16 mouse cellular contexts compared by ENCODE assay signal in the genomic region with DNA sequence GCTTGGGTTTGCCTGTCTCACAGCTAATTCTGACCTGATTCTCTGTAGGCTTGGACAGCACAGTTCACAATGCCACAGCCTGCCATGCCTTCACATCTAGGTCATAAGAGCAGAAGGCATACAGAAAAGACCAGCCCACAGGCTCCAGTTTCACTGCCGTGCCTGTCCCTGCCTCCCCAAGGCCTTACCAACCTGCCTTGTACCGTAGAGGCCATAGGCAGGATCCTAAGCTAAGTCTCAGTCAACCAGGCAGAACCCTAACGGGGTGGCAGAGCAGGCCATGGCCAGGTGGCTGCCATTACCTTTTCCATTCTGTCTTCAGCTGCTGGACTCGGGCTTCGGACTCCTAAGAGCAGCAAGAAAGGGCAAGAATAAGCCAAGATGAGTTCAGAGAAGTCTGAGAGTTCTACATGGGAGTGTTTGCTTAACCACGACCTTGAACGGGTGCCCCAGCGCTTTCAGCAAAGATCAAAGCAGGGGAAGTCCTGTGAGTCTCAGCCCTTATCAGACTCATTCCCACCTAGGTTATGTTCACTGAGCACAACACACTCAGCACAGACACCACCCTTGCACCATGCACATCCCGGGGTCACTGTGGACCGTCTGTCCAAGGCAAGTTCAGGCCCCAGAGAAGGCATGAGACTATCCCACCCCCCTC. TPM values are rescaled to one million over a fixed set of nuclear protein-coding genes. Genes with fewer than 3 reads are reported as not detected.
DNase-seq lines count a peak whose midpoint lies in the region; ATAC-seq and TF ChIP-seq lines count a peak whose summit lies in the region.
"Had no signal": no experiment of that assay in that cellular context is flagged by ENCODE, and none has a peak within 500 bp of the region (broad histone marks: within the 10 kb centered on the region; RNA-seq: fewer than 3 reads in every experiment).

No protein-coding gene starts in this region.

- no peaks in the 10 kb centered on the region for H3K9me3 ChIP-seq in hindbrain, embryonic 13.5 days
- no peaks in the 10 kb centered on the region for H3K9me3 ChIP-seq in hindbrain, embryonic 11.5 days (ENCODE audit: control insufficient read depth, low read length)
- H3K9me3 ChIP-seq in midbrain, embryonic 10.5 days (replicated peaks), result no peaks in the 10 kb centered on the region
- no peaks in the 10 kb centered on the region for H3K9me3 ChIP-seq in midbrain, postnatal 0 days (ENCODE audit: low read length)
- no peaks in the 10 kb centered on the region for H3K9me3 ChIP-seq in intestine, embryonic 16.5 days (ENCODE audit: control insufficient read depth, low read length)
- H3K9me3 ChIP-seq: embryonic facial prominence, embryonic 12.5 days; heart, embryonic 13.5 days; limb, embryonic 15.5 days; lung, embryonic 15.5 days; midbrain, embryonic 15.5 days had no signal

- no peak overlapping the region for H3K4me2 ChIP-seq in hindbrain, embryonic 13.5 days
- no peak overlapping the region for H3K4me2 ChIP-seq in hindbrain, embryonic 11.5 days (replicated peaks; ENCODE audit: low read depth, low read length)
- H3K4me2 ChIP-seq in midbrain, postnatal 0 days (ENCODE audit: low read depth, low read length, poor library complexity, severe bottlenecking), result no peak overlapping the region
- H3K4me2 ChIP-seq in intestine, embryonic 16.5 days (ENCODE audit: low read depth, low read length), result no peak overlapping the region
- H3K4me2 ChIP-seq: embryonic facial prominence, embryonic 12.5 days; heart, embryonic 13.5 days; limb, embryonic 15.5 days; lung, embryonic 15.5 days; midbrain, embryonic 15.5 days had no signal

- H3K27me3 ChIP-seq in hindbrain, embryonic 13.5 days, result no peaks in the 10 kb centered on the region
- H3K27me3 ChIP-seq in hindbrain, embryonic 11.5 days (ENCODE audit: control insufficient read depth, insufficient read depth, low read length), result no peaks in the 10 kb centered on the region
- no peaks in the 10 kb centered on the region for H3K27me3 ChIP-seq in midbrain, embryonic 10.5 days (ENCODE audit: low read depth, poor library complexity, severe bottlenecking)
- H3K27me3 ChIP-seq in midbrain, postnatal 0 days (ENCODE audit: insufficient read depth, low read length), result no peaks in the 10 kb centered on the region
- H3K27me3 ChIP-seq in intestine, embryonic 16.5 days (replicated peaks; ENCODE audit: control insufficient read depth, insufficient read depth, low read length), result no peaks in the 10 kb centered on the region
- H3K27me3 ChIP-seq: embryonic facial prominence, embryonic 12.5 days; heart, embryonic 13.5 days; limb, embryonic 15.5 days; lung, embryonic 15.5 days; midbrain, embryonic 15.5 days had no signal

- peaks cover 92% of the 10 kb centered on the region for H3K36me3 ChIP-seq in hindbrain, embryonic 13.5 days
- H3K36me3 ChIP-seq in hindbrain, embryonic 11.5 days (ENCODE audit: control insufficient read depth, insufficient read depth, low read length), result peaks cover 8% of the 10 kb centered on the region; the same call in 1 of the 2 replicates
- H3K36me3 ChIP-seq in midbrain, embryonic 10.5 days, result peaks cover 91% of the 10 kb centered on the region
- H3K36me3 ChIP-seq in midbrain, postnatal 0 days (ENCODE audit: insufficient read depth, low read length), result peaks cover 72% of the 10 kb centered on the region
- H3K36me3 ChIP-seq in intestine, embryonic 16.5 days (ENCODE audit: control insufficient read depth, insufficient read depth, low read length), result peaks cover 24% of the 10 kb centered on the region

- DNase-seq in hindbrain, embryonic 11.5 days (ENCODE audit: low spot score), result no peak
- DNase-seq in midbrain, embryonic 10.5 days (ENCODE audit: low spot score), result no peak
- DNase-seq in midbrain, postnatal 0 days (ENCODE audit: low spot score), result no peak
- DNase-seq in ovary, adult 18-20 months (ENCODE audit: low spot score), result no peak
- DNase-seq: cerebellum, adult 11 months; layer of hippocampus, adult 9-11 months; right cerebral cortex, postnatal 4 days had no signal

- H3K27ac ChIP-seq in hindbrain, embryonic 13.5 days, result peak overlapping the region; percentile 2; the same call in 1 of the 2 replicates
- H3K27ac ChIP-seq in hindbrain, embryonic 11.5 days (ENCODE audit: low read depth, low read length), result no peak overlapping the region
- H3K27ac ChIP-seq in midbrain, embryonic 10.5 days (replicated peaks), result 0 out of 2 replicates have a peak overlapping the region, but pooled peaks have one; percentile 9
- H3K27ac ChIP-seq in midbrain, postnatal 0 days (ENCODE audit: low read depth, low read length), result no peak overlapping the region
- H3K27ac ChIP-seq in intestine, embryonic 16.5 days (ENCODE audit: low read length), result no peak overlapping the region
- H3K27ac ChIP-seq: embryonic facial prominence, embryonic 12.5 days; heart, embryonic 13.5 days; kidney, postnatal 0 days; limb, embryonic 15.5 days; lung, embryonic 15.5 days; midbrain, embryonic 15.5 days had no signal

- no peak for TF ChIP-seq CTCF in midbrain, postnatal 0 days (IDR thresholded peaks at IDR 0.05)

- no peak overlapping the region for H3K4me3 ChIP-seq in hindbrain, embryonic 13.5 days
- H3K4me3 ChIP-seq in hindbrain, embryonic 11.5 days (ENCODE audit: low read depth, low read length), result no peak overlapping the region
- no peak overlapping the region for H3K4me3 ChIP-seq in midbrain, embryonic 10.5 days
- H3K4me3 ChIP-seq in midbrain, postnatal 0 days (ENCODE audit: low read depth, low read length), result no peak overlapping the region
- H3K4me3 ChIP-seq in intestine, embryonic 16.5 days (ENCODE audit: low read length), result no peak overlapping the region
- H3K4me3 ChIP-seq: embryonic facial prominence, embryonic 12.5 days; heart, embryonic 13.5 days; limb, embryonic 15.5 days; lung, embryonic 15.5 days; midbrain, embryonic 15.5 days had no signal

- no peak overlapping the region for H3K9ac ChIP-seq in hindbrain, embryonic 13.5 days
- H3K9ac ChIP-seq in hindbrain, embryonic 11.5 days (ENCODE audit: low read depth, low read length), result no peak overlapping the region
- H3K9ac ChIP-seq in midbrain, postnatal 0 days (replicated peaks; ENCODE audit: low read length, poor library complexity, severe bottlenecking), result no peak overlapping the region
- no peak overlapping the region for H3K9ac ChIP-seq in intestine, embryonic 16.5 days (ENCODE audit: low read depth, low read length)
- H3K9ac ChIP-seq: embryonic facial prominence, embryonic 12.5 days; heart, embryonic 13.5 days; limb, embryonic 15.5 days; lung, embryonic 15.5 days; midbrain, embryonic 15.5 days had no signal

- 93% methylated on average over 10 of the region's 10 CpGs for WGBS in hindbrain, embryonic 13.5 days
- WGBS in hindbrain, embryonic 11.5 days, result 88% methylated on average over 10 of the region's 10 CpGs
- WGBS in midbrain, embryonic 10.5 days, result 95% methylated on average over 10 of the region's 10 CpGs
- 87% methylated on average over 10 of the region's 10 CpGs for WGBS in midbrain, postnatal 0 days
- WGBS in intestine, embryonic 16.5 days, result 61% methylated on average over 10 of the region's 10 CpGs

- ATAC-seq in hindbrain, embryonic 13.5 days (ENCODE audit: low FRiP score), result no peak
- ATAC-seq in hindbrain, embryonic 11.5 days (ENCODE audit: low FRiP score), result no peak
- no peak for ATAC-seq in midbrain, postnatal 0 days (ENCODE audit: low FRiP score)
- ATAC-seq in CD4-positive, CD25-positive, alpha-beta regulatory T cell, adult 4 months, result peak; percentile 90
- ATAC-seq in intestine, embryonic 16.5 days, result peak; percentile 56; the same call in 1 of the 2 replicates
- ATAC-seq: midbrain, embryonic 15.5 days had no signal

- peaks cover 6% of the 10 kb centered on the region; the same call in 1 of the 2 replicates for H3K4me1 ChIP-seq in hindbrain, embryonic 13.5 days (replicated peaks)
- no peaks in the 10 kb centered on the region for H3K4me1 ChIP-seq in hindbrain, embryonic 11.5 days (replicated peaks; ENCODE audit: control insufficient read depth, insufficient read depth, low read length)
- H3K4me1 ChIP-seq in midbrain, embryonic 10.5 days, result no peaks in the 10 kb centered on the region
- no peaks in the 10 kb centered on the region for H3K4me1 ChIP-seq in midbrain, postnatal 0 days (ENCODE audit: insufficient read depth, low read length)
- H3K4me1 ChIP-seq in intestine, embryonic 16.5 days (ENCODE audit: control insufficient read depth, insufficient read depth, low read length), result peaks cover 4% of the 10 kb centered on the region; the same call in 1 of the 2 replicates
- H3K4me1 ChIP-seq: embryonic facial prominence, embryonic 12.5 days; limb, embryonic 15.5 days; lung, embryonic 15.5 days; midbrain, embryonic 15.5 days had no signal

RNA-seq across cellular contexts. Expression of a gene that starts 13.5 kb away (rescaled TPM):
- polyA plus RNA-seq in hindbrain, embryonic 13.5 days (2015; fragmentation: Nextera tagmentation; extraction: Ambion mirVana), result 9.8 and 10.2 TPM in 2 replicates
- polyA plus RNA-seq in hindbrain, embryonic 11.5 days (2014; fragmentation: Nextera tagmentation; extraction: Ambion mirVana), result 4.3 and 9.5 TPM in 2 replicates
- polyA plus RNA-seq in midbrain, embryonic 10.5 days (2016; fragmentation: Nextera tagmentation; extraction: Ambion mirVana), result 2.2 and 3.9 TPM in 2 replicates
- 32.3 and 33.7 TPM in 2 replicates for total RNA-seq in midbrain, postnatal 0 days (2014; rRNA removed)
- polyA plus RNA-seq in midbrain, postnatal 0 days (2015; fragmentation: Nextera tagmentation; extraction: Ambion mirVana), result 2.8 and 3.1 TPM in 2 replicates
- polyA plus RNA-seq in CD4-positive, CD25-positive, alpha-beta regulatory T cell, adult 4 months (2017; shearing (Covaris generic)), result 10 to 100 TPM; 12.8 to 20.2 TPM
- polyA plus RNA-seq in intestine, embryonic 16.5 days (2015; fragmentation: Nextera tagmentation; extraction: Ambion mirVana), result 2.8 and 3.3 TPM in 2 replicates

RNA-seq across cellular contexts. Expression of a gene that starts 38.2 kb away (rescaled TPM):
- polyA plus RNA-seq in hindbrain, embryonic 13.5 days (2015; fragmentation: Nextera tagmentation; extraction: Ambion mirVana), result 44.8 and 45.2 TPM in 2 replicates
- 28.1 and 33.9 TPM in 2 replicates for polyA plus RNA-seq in hindbrain, embryonic 11.5 days (2014; fragmentation: Nextera tagmentation; extraction: Ambion mirVana)
- 46.6 and 49.0 TPM in 2 replicates for polyA plus RNA-seq in midbrain, embryonic 10.5 days (2016; fragmentation: Nextera tagmentation; extraction: Ambion mirVana)
- total RNA-seq in midbrain, postnatal 0 days (2014; rRNA removed), result 76.1 and 99.3 TPM in 2 replicates
- polyA plus RNA-seq in midbrain, postnatal 0 days (2015; fragmentation: Nextera tagmentation; extraction: Ambion mirVana), result 40.0 and 41.6 TPM in 2 replicates
- polyA plus RNA-seq in CD4-positive, CD25-positive, alpha-beta regulatory T cell, adult 4 months (2017; shearing (Covaris generic)), result 10 to 100 TPM; 21.0 to 21.6 TPM
- 24.5 and 25.3 TPM in 2 replicates for polyA plus RNA-seq in intestine, embryonic 16.5 days (2015; fragmentation: Nextera tagmentation; extraction: Ambion mirVana)

RNA-seq across cellular contexts. Expression of a gene that starts 41.1 kb away (rescaled TPM):
- polyA plus RNA-seq in hindbrain, embryonic 13.5 days (2015; fragmentation: Nextera tagmentation; extraction: Ambion mirVana), result 19.1 and 20.2 TPM in 2 replicates
- 12.2 and 14.7 TPM in 2 replicates for polyA plus RNA-seq in hindbrain, embryonic 11.5 days (2014; fragmentation: Nextera tagmentation; extraction: Ambion mirVana)
- polyA plus RNA-seq in midbrain, embryonic 10.5 days (2016; fragmentation: Nextera tagmentation; extraction: Ambion mirVana), result 17.6 and 18.9 TPM in 2 replicates
- total RNA-seq in midbrain, postnatal 0 days (2014; rRNA removed), result 58.7 and 59.6 TPM in 2 replicates
- 16.8 and 17.7 TPM in 2 replicates for polyA plus RNA-seq in midbrain, postnatal 0 days (2015; fragmentation: Nextera tagmentation; extraction: Ambion mirVana)
- 1 to 10 TPM; 4.2 to 6.8 TPM for polyA plus RNA-seq in CD4-positive, CD25-positive, alpha-beta regulatory T cell, adult 4 months (2017; shearing (Covaris generic))
- polyA plus RNA-seq in intestine, embryonic 16.5 days (2015; fragmentation: Nextera tagmentation; extraction: Ambion mirVana), result 14.1 and 17.0 TPM in 2 replicates

RNA-seq across cellular contexts. Expression of a gene that starts 48.8 kb away (rescaled TPM):
- 83.5 and 84.9 TPM in 2 replicates for polyA plus RNA-seq in hindbrain, embryonic 13.5 days (2015; fragmentation: Nextera tagmentation; extraction: Ambion mirVana)
- polyA plus RNA-seq in hindbrain, embryonic 11.5 days (2014; fragmentation: Nextera tagmentation; extraction: Ambion mirVana), result 61.8 and 71.9 TPM in 2 replicates
- polyA plus RNA-seq in midbrain, embryonic 10.5 days (2016; fragmentation: Nextera tagmentation; extraction: Ambion mirVana), result 63.9 and 81.5 TPM in 2 replicates
- total RNA-seq in midbrain, postnatal 0 days (2014; rRNA removed), result 40.8 and 44.0 TPM in 2 replicates
- 55.9 and 59.7 TPM in 2 replicates for polyA plus RNA-seq in midbrain, postnatal 0 days (2015; fragmentation: Nextera tagmentation; extraction: Ambion mirVana)
- polyA plus RNA-seq in CD4-positive, CD25-positive, alpha-beta regulatory T cell, adult 4 months (2017; shearing (Covaris generic)), result 10 to 100 TPM in 1 of 2 experiments, 1 to 10 TPM in 1; 6.9 to 10.4 TPM
- 38.8 and 43.0 TPM in 2 replicates for polyA plus RNA-seq in intestine, embryonic 16.5 days (2015; fragmentation: Nextera tagmentation; extraction: Ambion mirVana)

RNA-seq across cellular contexts. Expression of a gene that starts 58.2 kb away (rescaled TPM):
- polyA plus RNA-seq in hindbrain, embryonic 13.5 days (2015; fragmentation: Nextera tagmentation; extraction: Ambion mirVana), result 246 and 253 TPM in 2 replicates
- polyA plus RNA-seq in hindbrain, embryonic 11.5 days (2014; fragmentation: Nextera tagmentation; extraction: Ambion mirVana), result 337 and 338 TPM in 2 replicates
- 252 and 279 TPM in 2 replicates for polyA plus RNA-seq in midbrain, embryonic 10.5 days (2016; fragmentation: Nextera tagmentation; extraction: Ambion mirVana)
- total RNA-seq in midbrain, postnatal 0 days (2014; rRNA removed), result 161 and 180 TPM in 2 replicates
- polyA plus RNA-seq in midbrain, postnatal 0 days (2015; fragmentation: Nextera tagmentation; extraction: Ambion mirVana), result 229 and 230 TPM in 2 replicates
- polyA plus RNA-seq in CD4-positive, CD25-positive, alpha-beta regulatory T cell, adult 4 months (2017; shearing (Covaris generic)), result 100 to 1,000 TPM; 183 to 185 TPM
- polyA plus RNA-seq in intestine, embryonic 16.5 days (2015; fragmentation: Nextera tagmentation; extraction: Ambion mirVana), result 248 and 288 TPM in 2 replicates

Comparison
In these comparisons a context has a peak if more than half of its experiments do, and no peak if none do; other contexts are left out.
1. H3K27ac ChIP-seq: peak in hindbrain, embryonic 13.5 days (single experiment) and midbrain, embryonic 10.5 days (single experiment); none in hindbrain, embryonic 11.5 days (single experiment), midbrain, postnatal 0 days (single experiment) and intestine, embryonic 16.5 days (single experiment).
2. ATAC-seq: peak in CD4-positive, CD25-positive, alpha-beta regulatory T cell, adult 4 months (single experiment) and intestine, embryonic 16.5 days (single experiment); none in hindbrain, embryonic 13.5 days (single experiment), hindbrain, embryonic 11.5 days (single experiment) and midbrain, postnatal 0 days (single experiment).